Mouse (Mus musculus) liver, adult 2 months (tissue): ENCODE data around the gene Adal.

ENCODE experiments used
- CTCF ChIP-seq: fragments of 200-500 bp; IDR thresholded peaks from 2 replicates; pipeline ENCODE4 v1.5.1; 2011; ENCODE audit warnings: low read depth, low read length, control low read depth
- POLR2A ChIP-seq: fragments of 200-500 bp; IDR thresholded peaks from 2 replicates; pipeline ENCODE4 v1.6.1; 2011; ENCODE audit warnings: low read length, control low read depth; ENCODE audit not compliant: insufficient read depth; ENCODE audit errors: extremely low read depth

GRCm38 (mm10) chr2:121119260-121119659 lies 21.0 kb upstream of the Adal start:
- no peak for TF ChIP-seq CTCF
- no peak for TF ChIP-seq POLR2A
